Mouse (Mus musculus) gastrocnemius, adult 2 months (tissue): ENCODE measurements around the gene Zfp13. TPM values are rescaled to one million over a fixed set of nuclear protein-coding genes. Genes with fewer than 3 reads are reported as not detected.
"Not testable (repeated sequence)": the region's sequence is repeated elsewhere in the genome, so short reads cannot be mapped to it uniquely, and the experiment has no call there.

Experiments used
- DNase-seq: peaks from one replicate; pipeline ENCODE4 v3.0.0; 2022
- H3K27ac ChIP-seq: fragments of 200-600 bp; 2 replicates; pipeline ENCODE4 v1.8.1; 2022; ENCODE audit warnings: mild to moderate bottlenecking
- H3K4me3 ChIP-seq: fragments of 200-600 bp; 2 replicates; pipeline ENCODE4 v1.8.1; 2022; ENCODE audit warnings: mild to moderate bottlenecking, moderate library complexity
- CTCF ChIP-seq: fragments of 200-600 bp; IDR thresholded peaks from 2 replicates; pipeline ENCODE4 v1.8.1; 2022; ENCODE audit warnings: antibody characterized with exemption, mild to moderate bottlenecking, moderate library complexity
- intact Hi-C: fragments of 180-260 bp; cut with DNase I; formaldehyde crosslinking; loops from one replicate; pipeline ENCODE4 v1.15.1; 2025
- total RNA-seq, 2 experiments: library from RNA; stranded (reverse); gene quantifications; 2 replicates each; pipeline ENCODE4 v1.2.3; 2021

Zfp13 gene
- total RNA-seq, 2 experiments from 2014 or later = 1.5 to 2.1 TPM

DNA sequence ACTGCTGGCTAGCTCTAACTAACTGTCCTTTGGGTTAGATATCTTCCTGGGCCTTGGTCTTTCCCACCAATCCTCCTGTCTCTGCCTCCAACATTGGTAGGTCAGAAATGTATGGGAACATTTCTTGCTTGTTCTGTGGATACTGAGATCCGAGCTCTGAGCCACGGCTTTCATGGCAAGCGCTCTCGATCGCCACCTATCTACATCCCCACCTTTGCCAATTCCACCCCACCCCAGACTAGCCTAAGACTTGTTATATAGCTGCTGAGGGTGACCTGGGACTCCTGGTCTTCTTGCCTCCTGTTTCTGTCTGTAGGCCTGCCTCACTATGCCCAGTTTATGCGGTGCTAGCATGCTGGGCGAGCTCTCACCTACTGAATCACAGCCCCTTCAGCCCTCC lies 5.1 kb upstream of the Zfp13 start:
- no peak for DNase-seq
- Histone ChIP-seq H3K4me3 (no peak overlapping the region), H3K27ac (no peak overlapping the region)
- no peak for TF ChIP-seq CTCF
- intact Hi-C loops = no loop called here

DNA sequence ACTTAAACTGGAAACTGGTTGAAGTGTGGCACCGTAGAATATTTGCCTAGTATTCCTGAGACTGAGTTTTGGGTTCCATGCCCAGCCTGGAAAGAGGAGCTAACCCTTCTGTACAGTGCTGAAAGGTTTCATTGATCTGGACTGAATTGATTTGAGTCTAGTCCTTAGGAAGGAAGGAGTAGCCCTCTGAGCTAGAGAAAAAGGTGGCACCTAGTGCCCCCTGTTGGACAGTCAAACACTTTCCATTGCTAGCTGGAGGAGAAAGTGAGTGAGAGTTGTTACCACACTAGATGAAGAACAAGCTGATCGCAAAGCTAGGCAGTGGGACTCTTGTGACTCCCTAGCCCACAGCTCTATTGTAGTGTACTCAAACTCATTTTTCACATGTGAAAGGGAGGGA lies 4.3 kb upstream of the Zfp13 start:
- no peak for DNase-seq
- Histone ChIP-seq H3K4me3 (no peak overlapping the region), H3K27ac (no peak overlapping the region)
- TF ChIP-seq CTCF = peak; percentile 54
- intact Hi-C loops = no loop called here

DNA sequence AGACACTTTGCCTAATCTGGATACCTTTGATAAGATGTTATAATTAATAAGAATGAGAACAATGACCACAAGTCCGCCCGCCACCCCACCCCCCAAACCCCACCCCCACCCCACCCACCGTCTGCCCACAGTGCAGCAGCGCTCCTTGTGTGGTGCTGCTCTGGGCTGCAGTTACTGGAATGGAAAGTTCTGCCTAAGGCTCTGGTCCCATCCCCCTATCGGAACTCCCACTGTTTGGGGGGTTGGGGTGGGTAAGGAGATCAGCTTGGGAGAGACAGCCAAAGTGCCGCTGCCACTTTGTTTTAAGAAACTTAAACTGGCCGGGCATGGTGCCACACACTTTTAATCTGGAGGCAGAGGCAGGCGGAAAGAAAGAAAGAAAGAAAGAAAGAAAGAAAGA lies 3.8 kb upstream of the Zfp13 start:
- no peak for DNase-seq
- no peak for TF ChIP-seq CTCF
- intact Hi-C loops = no loop called here
- Histone ChIP-seq H3K4me3 (no peak overlapping the region), H3K27ac (no peak overlapping the region)

DNA sequence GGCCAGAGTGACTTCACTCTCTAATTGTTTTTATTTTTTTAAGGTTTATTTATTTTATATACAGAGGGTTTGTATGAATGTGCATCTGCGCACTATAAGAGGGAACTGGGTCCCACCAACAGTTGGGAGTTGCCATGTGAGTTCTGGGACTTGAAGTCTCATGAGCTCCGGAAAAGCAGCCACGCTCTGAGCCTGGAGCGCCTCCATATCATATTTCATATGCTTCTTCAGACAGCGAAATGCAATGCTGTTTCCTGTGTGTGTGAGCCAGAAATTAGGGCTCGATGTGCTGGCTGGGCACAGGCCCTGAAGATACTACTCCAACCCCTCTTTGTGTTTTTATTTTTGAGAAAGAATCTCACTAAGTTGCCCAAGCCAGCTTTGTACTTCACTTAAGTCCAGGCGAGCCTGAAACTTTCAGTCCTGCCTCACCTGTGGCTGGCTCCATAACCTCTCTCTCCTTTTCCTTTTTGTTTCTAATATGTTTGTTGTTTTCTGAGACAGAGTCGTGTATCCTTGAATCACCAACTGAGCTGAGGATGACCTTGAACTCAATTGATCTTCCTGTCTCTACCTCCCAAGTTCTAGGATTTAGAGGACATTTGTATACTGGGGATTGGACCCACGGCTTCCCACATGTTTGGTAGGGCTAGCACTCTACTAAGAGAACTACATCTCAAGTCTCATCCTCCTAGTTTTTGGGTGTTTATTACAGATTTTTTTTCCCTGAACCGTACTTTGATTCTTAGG lies 2.7 kb upstream of the Zfp13 start:
- intact Hi-C loops = no loop called here
- no peak for DNase-seq
- H3K4me3 ChIP-seq = no peak overlapping the region
- H3K27ac ChIP-seq = no peak overlapping the region
- TF ChIP-seq CTCF = no peak

DNA sequence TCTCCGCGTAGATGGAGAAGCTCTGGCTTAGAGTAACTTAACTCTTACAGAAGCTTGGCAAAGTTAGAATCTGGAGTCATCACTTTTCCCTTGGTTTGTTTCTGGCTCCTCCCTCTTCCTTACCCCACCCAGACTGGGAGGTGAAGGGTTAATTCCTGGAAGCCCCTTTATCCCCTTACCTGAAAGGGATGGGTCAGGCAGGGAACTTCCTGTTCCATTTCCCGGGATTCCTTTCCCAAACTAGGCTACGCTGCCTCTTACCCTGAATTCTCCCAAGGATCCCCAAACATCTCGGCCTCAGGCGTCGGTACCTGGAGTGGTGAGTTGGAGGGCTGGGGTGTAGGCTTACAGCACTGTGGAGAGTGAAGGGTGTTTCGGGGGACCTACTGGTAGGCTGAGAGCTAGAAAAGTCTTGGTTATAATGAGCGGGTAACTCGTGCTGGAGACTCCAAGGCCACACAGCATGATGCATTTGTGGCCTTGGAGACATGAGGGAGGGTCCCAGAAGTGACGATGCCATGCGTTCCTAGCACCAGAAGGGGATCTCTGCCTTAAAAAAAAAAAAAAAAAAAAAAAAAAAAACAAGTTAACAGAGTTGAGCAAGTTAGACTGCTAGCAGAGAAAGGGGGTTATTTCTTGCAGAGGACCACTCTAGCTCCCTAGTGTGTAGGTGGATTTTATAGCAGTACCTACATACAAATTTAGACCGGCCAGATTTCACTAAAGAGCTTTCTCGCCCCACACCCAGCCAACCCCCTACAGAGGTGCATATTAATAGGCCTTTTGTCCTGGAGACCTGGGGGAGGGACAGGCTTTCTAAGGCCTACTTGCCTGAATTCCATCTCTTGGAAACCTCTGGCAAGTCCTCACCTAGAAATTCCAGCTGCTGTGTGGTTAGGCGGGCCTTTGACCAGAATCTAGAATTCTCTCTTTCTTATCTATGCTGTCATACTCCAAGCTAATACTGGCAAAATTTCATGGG lies 1.6 kb upstream of the Zfp13 start, which contains the start of gene Zscan10:
Gene Zscan10, plus strand, starts transcription at position 216 of the 982 bp plus-strand sequence.
- peak within 1 kb of the TSS; percentile 90 for H3K27ac ChIP-seq

DNA sequence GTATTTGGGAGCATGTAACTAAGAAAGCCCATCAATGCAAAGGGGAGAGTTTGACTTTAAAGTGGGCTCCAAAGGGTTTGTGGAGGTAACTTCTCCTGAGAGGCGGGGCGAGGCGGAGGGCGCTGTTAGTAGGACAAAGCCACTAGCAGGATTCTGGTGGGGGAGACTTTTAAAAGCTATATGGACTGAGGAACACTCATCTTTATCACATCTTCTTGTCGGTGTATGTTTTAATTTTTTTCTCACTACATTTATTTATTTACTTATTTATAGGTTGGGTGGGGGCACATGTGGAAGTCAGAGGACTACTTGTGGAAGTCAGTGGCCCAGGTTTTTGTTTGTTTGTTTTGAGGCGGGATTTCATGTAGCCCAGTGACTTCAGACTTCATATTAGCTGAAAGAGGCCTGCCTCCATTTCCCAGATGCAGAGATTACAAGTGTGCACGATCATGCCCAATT lies 347 bp upstream of the Zfp13 start:
- intact Hi-C loops = no loop called here
- Histone ChIP-seq H3K4me3 (peak overlapping the region; percentile 87), H3K27ac (peak overlapping the region; percentile 90)
- no peak for TF ChIP-seq CTCF
- peak; percentile 31 for DNase-seq

More for the DNA sequence above, 1.6 kb upstream of the Zfp13 start, which contains the start of gene Zscan10:
- intact Hi-C loops = no loop called here
- H3K4me3 ChIP-seq = peak within 1 kb of the TSS; percentile 87
- no peak for TF ChIP-seq CTCF
- DNase-seq = no peak

DNA sequence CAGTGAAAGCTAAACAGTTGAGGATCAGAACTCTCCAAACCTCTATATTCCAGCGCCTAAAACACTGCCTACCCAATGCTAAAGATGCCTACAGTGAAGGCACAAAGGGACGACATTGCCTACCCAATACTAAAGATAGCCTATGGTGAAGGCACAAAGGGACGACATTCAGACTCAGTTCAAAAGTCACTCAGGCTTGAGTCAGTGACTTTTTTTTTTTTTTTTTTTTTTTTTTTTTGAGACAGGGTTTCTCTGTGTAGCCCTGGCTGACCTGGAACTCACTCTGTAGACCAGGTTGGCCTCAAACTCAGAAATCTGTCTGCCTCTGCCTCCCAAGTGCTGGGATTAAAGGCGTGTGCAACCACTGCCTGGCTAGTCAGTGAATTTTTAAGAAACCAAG lies 4.1 kb downstream of the Zfp13 start:
- DNase-seq, H3K4me3 ChIP-seq, H3K27ac ChIP-seq, intact Hi-C loops: not testable (repeated sequence)

DNA sequence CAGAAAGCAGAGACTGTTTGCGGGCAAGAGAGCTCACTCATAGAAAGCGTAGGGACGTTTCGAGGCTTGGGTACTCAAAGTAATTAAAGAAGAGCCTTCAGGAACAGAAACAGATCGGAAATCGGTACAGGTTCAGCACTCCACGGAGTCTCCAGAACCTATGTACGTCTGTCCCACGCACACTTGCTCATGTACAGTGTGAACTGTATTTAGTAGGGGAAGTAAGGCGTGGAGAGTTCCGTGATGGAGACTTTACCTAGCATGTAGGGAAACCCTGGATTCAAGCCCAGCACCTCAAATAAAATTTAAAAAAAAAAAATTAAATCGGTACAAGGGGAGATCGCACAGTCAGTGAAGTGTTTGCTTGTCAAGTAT lies 6.4 kb downstream of the Zfp13 start:
- intact Hi-C loops = no loop called here
- no peak for DNase-seq
- Histone ChIP-seq H3K27ac (peak overlapping the region; percentile 82), H3K4me3 (peak overlapping the region; percentile 77)
- no peak for TF ChIP-seq CTCF

DNA sequence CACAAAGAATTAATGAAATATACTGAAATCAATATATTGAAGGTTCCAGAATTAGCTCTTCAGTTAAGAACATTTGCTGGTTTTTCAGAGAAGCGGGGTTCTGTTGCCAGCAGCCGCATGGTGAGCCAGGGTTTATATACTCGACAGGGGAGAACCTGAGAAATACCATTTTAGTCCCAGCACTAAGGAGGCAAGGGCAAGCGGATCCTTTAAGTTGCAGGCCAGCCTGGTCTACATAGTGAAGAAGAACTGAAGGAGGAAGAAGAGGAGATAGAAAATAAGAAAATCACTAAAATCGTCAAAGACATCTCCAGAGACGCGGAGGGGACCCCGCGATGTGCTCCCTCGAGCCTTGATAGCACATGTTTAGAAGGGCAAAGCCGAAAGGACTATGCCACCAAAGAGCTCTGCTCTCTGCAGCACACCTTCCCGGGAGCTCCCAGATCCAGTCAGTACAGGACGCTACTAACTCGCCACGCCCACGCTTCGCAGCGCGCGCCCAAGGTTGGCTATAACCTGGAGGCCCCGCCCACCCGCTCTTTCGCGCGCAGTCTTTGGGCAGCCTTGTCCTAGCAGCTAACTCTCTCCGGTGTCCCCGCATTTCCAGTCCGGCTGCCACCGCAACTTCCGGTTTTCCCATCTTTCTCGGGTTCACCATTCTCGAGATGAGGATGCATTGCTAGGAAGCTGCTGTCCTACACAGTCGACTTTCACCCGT lies 6.9 kb downstream of the Zfp13 start:
- intact Hi-C loops = no loop called here
- TF ChIP-seq CTCF = no peak
- Histone ChIP-seq H3K27ac (peak overlapping the region; percentile 82), H3K4me3 (peak overlapping the region; percentile 77)
- peak; percentile 97 for DNase-seq

DNA sequence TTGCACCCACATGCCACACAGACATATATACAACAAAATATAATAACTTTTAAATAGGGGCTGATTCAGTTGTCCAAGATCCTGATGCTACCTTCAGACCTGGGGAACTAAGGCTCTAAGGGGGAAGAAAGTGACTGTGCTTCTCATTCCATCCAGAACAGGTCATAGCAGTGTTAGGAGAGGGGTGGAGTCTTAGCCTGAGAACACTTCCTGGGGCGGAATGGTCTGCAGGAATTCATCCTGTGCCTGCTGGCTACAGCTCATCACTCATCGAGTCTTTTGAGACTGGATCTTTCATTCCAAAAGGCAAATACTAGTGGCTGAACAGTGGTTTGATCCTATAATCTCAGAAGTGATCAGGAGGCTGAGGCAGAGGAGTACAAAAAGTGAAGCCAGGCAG lies 12.0 kb downstream of the Zfp13 start:
- intact Hi-C loops = no loop called here
- Histone ChIP-seq H3K4me3 (no peak overlapping the region), H3K27ac (no peak overlapping the region)
- no peak for TF ChIP-seq CTCF
- DNase-seq = no peak

DNA sequence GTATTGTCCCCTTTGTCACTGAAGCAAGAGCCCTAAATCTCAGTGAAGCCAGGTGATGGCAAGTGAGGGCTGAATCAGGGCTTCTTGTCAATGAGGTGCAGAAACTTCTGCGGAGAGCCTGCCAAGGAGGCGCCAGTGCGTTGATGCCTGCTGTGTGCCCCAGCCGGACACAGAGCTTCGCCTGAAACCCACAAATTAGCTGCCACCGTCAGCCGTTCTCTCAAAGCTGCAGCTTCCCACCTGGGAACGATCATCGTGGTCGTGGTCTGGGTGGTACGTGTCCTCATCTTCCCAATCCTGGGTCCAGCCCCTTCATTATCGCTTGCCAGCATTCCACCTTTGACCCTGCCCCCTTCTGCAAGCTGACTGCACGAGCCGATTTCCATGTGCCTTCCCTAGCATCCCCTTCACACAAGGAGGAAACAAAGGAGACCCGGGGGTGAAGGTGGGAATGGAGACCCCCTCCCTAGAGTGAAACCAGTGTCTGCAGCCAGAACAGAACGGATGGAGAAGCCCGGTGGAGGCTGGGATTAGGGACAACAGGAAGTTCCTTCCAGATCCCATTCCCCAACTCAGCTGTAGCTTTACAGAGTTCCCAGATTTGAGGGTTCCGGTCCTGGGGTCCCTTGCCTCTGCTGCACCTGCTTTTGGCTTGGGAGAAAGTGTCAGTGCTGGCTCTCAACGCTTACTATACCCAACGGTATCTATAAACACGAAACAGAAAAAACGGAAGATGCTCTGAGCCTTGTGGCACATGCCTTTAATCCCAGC lies 13.4 kb downstream of the Zfp13 start:
- DNase-seq = peak; percentile 46
- H3K4me3 ChIP-seq = peak overlapping the region; percentile 86
- peak overlapping the region; percentile 25 for H3K27ac ChIP-seq
- no peak for TF ChIP-seq CTCF
- intact Hi-C loops = no loop called here

DNA sequence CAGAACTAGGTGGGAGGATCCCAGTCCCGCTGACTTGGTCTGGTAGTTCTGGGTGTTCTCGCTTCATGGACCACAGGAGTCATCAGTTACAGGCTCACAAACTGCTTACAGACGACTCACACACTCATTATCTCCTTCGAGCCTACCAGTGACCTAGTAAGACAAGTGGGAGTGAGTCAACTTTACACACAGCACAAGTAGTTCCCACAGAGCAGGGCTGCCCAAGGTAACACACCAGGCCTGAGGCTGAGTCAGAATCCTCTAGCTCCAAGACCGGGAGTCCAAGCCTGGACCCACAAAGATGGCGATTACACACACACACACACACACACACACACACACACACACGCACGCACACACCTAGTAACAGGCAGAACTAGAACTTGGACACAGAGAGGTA lies 14.5 kb downstream of the Zfp13 start:
- DNase-seq = no peak
- no peak for TF ChIP-seq CTCF
- intact Hi-C loops = no loop called here
- no peak overlapping the region for H3K27ac ChIP-seq
- H3K4me3 ChIP-seq = no peak overlapping the region
